Mouse (Mus musculus) lung, embryonic 15.5 days (tissue): ENCODE data around the gene Asxl2. TPM values are rescaled to one million over a fixed set of nuclear protein-coding genes. Genes with fewer than 3 reads are reported as not detected.
"Not testable (repeated sequence)": the region's sequence is repeated elsewhere in the genome, so short reads cannot be mapped to it uniquely, and the experiment has no call there.

ENCODE experiments used
- ATAC-seq: fragments of 200-750 bp; cut with Nextera tagmentation; 2 replicates; pipeline ENCODE4 v1.8.0; 2017; ENCODE audit warnings: moderate number of reproducible peaks, borderline replicate concordance; ENCODE audit not compliant: low FRiP score, low TSS enrichment; ENCODE audit errors: extremely low read depth
- H3K27ac ChIP-seq: fragments of 300-500 bp; sonication (generic); 2 replicates; pipeline ENCODE4 v1.5.1; 2015; ENCODE audit warnings: moderate library complexity, mild to moderate bottlenecking, inconsistent platforms
- H3K27me3 ChIP-seq: fragments of 300-500 bp; sonication (generic); 2 replicates; pipeline ENCODE4 v1.6.1; 2015; ENCODE audit warnings: inconsistent platforms
- H3K36me3 ChIP-seq: fragments of 300-500 bp; sonication (generic); 2 replicates; pipeline ENCODE4 v1.6.1; 2015; ENCODE audit warnings: inconsistent platforms
- H3K4me1 ChIP-seq: fragments of 300-500 bp; sonication (generic); 2 replicates; pipeline ENCODE4 v1.6.1; 2015; ENCODE audit warnings: inconsistent platforms
- H3K4me2 ChIP-seq: fragments of 300-500 bp; sonication (generic); 2 replicates; pipeline ENCODE4 v1.6.1; 2015; ENCODE audit warnings: inconsistent platforms, mild to moderate bottlenecking, moderate library complexity
- H3K4me3 ChIP-seq: fragments of 300-500 bp; sonication (generic); 2 replicates; pipeline ENCODE4 v1.5.1; 2015; ENCODE audit warnings: mild to moderate bottlenecking, inconsistent platforms
- H3K9ac ChIP-seq: fragments of 300-500 bp; sonication (generic); 2 replicates; pipeline ENCODE4 v1.6.1; 2015; ENCODE audit warnings: inconsistent platforms
- H3K9me3 ChIP-seq: fragments of 300-500 bp; sonication (generic); 2 replicates; pipeline ENCODE4 v1.6.1; 2016; ENCODE audit warnings: inconsistent platforms
- WGBS: fragments of 180-500 bp; shearing (Covaris S2); methylation state at CpG from one replicate; pipeline ENCODE4 v1.1.7; 2015; 5-methylcytosine and 5-hydroxymethylcytosine counted together
- polyA plus RNA-seq: library from polyadenylated mRNA; unstranded; fragments of >200 nt; fragmentation: Nextera tagmentation; extraction: Ambion mirVana; gene quantifications from 2 replicates; pipeline ENCODE4 v1.2.1, GENCODE M21; 2015

The Asxl2 gene
- polyA plus RNA-seq, 1 experiment from 2014 or later: 16.9 TPM

GRCm38 (mm10) chr12:3518665-3519297 lies 92.1 kb downstream of the Asxl2 start:
- H3K27ac ChIP-seq: no peak overlapping the region
- H3K4me3 ChIP-seq: no peak overlapping the region
- no peak overlapping the region for H3K4me2 ChIP-seq
- no peaks in the 10 kb centered on the region for H3K36me3 ChIP-seq
- no peaks in the 10 kb centered on the region for H3K9me3 ChIP-seq
- no peak overlapping the region for H3K9ac ChIP-seq
- 73% methylated on average over 4 of the region's 4 CpGs for WGBS
- no peaks in the 10 kb centered on the region for H3K27me3 ChIP-seq
- ATAC-seq: no peak
- no peaks in the 10 kb centered on the region for H3K4me1 ChIP-seq

- ATAC-seq, H3K9me3 ChIP-seq, H3K4me2 ChIP-seq, H3K4me1 ChIP-seq, H3K27ac ChIP-seq, H3K4me3 ChIP-seq, H3K9ac ChIP-seq, H3K36me3 ChIP-seq, H3K27me3 ChIP-seq: not testable (repeated sequence)
- WGBS: 87% methylated on average over 8 of the region's 8 CpGs
Measured at GRCm38 (mm10) chr12:3521806-3522205, 95.1 kb downstream of the Asxl2 start.

- WGBS: 86% methylated on average over 5 of the region's 5 CpGs
- H3K27me3 ChIP-seq: no peaks in the 10 kb centered on the region
- no peak overlapping the region for H3K27ac ChIP-seq
- H3K4me3 ChIP-seq: no peak overlapping the region
- no peak for ATAC-seq
- H3K9me3 ChIP-seq: no peaks in the 10 kb centered on the region
- no peaks in the 10 kb centered on the region for H3K4me1 ChIP-seq
- no peaks in the 10 kb centered on the region for H3K36me3 ChIP-seq
- H3K4me2 ChIP-seq: no peak overlapping the region
- H3K9ac ChIP-seq: no peak overlapping the region
Measured at GRCm38 (mm10) chr12:3525536-3525935, 98.9 kb downstream of the Asxl2 start.

GRCm38 (mm10) chr12:3535446-3535845 lies 108.8 kb downstream of the Asxl2 start:
- not testable (repeated sequence) for H3K9ac ChIP-seq, H3K4me3 ChIP-seq, H3K36me3 ChIP-seq, H3K27me3 ChIP-seq, H3K4me2 ChIP-seq, H3K9me3 ChIP-seq, H3K27ac ChIP-seq, H3K4me1 ChIP-seq, ATAC-seq
- 92% methylated on average over 1 of the region's 1 CpGs for WGBS

GRCm38 (mm10) chr12:3537616-3538015 lies 111.0 kb downstream of the Asxl2 start:
- Histone ChIP-seq H3K4me2 (no peak overlapping the region), H3K4me3 (no peak overlapping the region), H3K27ac (no peak overlapping the region), H3K4me1 (no peaks in the 10 kb centered on the region), H3K9ac (no peak overlapping the region), H3K36me3 (no peaks in the 10 kb centered on the region), H3K27me3 (no peaks in the 10 kb centered on the region), H3K9me3 (no peaks in the 10 kb centered on the region)
- 50% methylated on average over 3 of the region's 3 CpGs for WGBS
- no peak for ATAC-seq

- H3K27me3 ChIP-seq: no peaks in the 10 kb centered on the region
- H3K27ac ChIP-seq: no peak overlapping the region
- no peaks in the 10 kb centered on the region for H3K4me1 ChIP-seq
- no peak overlapping the region for H3K4me3 ChIP-seq
- H3K9ac ChIP-seq: no peak overlapping the region
- no peaks in the 10 kb centered on the region for H3K9me3 ChIP-seq
- no peak for ATAC-seq
- H3K36me3 ChIP-seq: no peaks in the 10 kb centered on the region
- H3K4me2 ChIP-seq: no peak overlapping the region
- 78% methylated on average over 1 of the region's 1 CpGs for WGBS
Measured at GRCm38 (mm10) chr12:3538036-3538435, 111.4 kb downstream of the Asxl2 start.

GRCm38 (mm10) chr12:3539605-3540004 lies 112.9 kb downstream of the Asxl2 start:
- no peaks in the 10 kb centered on the region for H3K4me1 ChIP-seq
- WGBS: 57% methylated on average over 2 of the region's 2 CpGs

GRCm38 (mm10) chr12:3540871-3541270 lies 114.2 kb downstream of the Asxl2 start:
- H3K27ac ChIP-seq: no peak overlapping the region
- H3K4me1 ChIP-seq: no peaks in the 10 kb centered on the region
- H3K36me3 ChIP-seq: no peaks in the 10 kb centered on the region
- 83% methylated on average over 7 of the region's 7 CpGs for WGBS
- no peaks in the 10 kb centered on the region for H3K9me3 ChIP-seq
- no peaks in the 10 kb centered on the region for H3K27me3 ChIP-seq
- H3K9ac ChIP-seq: no peak overlapping the region
- no peak overlapping the region for H3K4me2 ChIP-seq
- no peak for ATAC-seq
- no peak overlapping the region for H3K4me3 ChIP-seq

More at GRCm38 (mm10) chr12:3539605-3540004, 112.9 kb downstream of the Asxl2 start:
- ATAC-seq: no peak
- Histone ChIP-seq H3K9me3 (no peaks in the 10 kb centered on the region), H3K4me2 (no peak overlapping the region), H3K4me3 (no peak overlapping the region), H3K36me3 (no peaks in the 10 kb centered on the region), H3K9ac (no peak overlapping the region), H3K27ac (no peak overlapping the region), H3K27me3 (no peaks in the 10 kb centered on the region)

GRCm38 (mm10) chr12:3545451-3545850 lies 118.8 kb downstream of the Asxl2 start:
- no peak for ATAC-seq
- Histone ChIP-seq H3K9me3 (no peaks in the 10 kb centered on the region), H3K27me3 (no peaks in the 10 kb centered on the region), H3K9ac (no peak overlapping the region), H3K4me3 (no peak overlapping the region), H3K27ac (no peak overlapping the region), H3K4me1 (0 out of 2 replicates have a peak, but pooled peaks cover 2% of the 10 kb centered on the region), H3K36me3 (no peaks in the 10 kb centered on the region), H3K4me2 (no peak overlapping the region)
- 76% methylated on average over 3 of the region's 3 CpGs for WGBS

GRCm38 (mm10) chr12:3546121-3546658 lies 119.5 kb downstream of the Asxl2 start:
- ATAC-seq: no peak
- Histone ChIP-seq H3K36me3 (no peaks in the 10 kb centered on the region), H3K4me2 (no peak overlapping the region), H3K9me3 (no peaks in the 10 kb centered on the region), H3K4me1 (0 out of 2 replicates have a peak, but pooled peaks cover 4% of the 10 kb centered on the region), H3K27ac (no peak overlapping the region), H3K4me3 (no peak overlapping the region), H3K27me3 (no peaks in the 10 kb centered on the region), H3K9ac (no peak overlapping the region)
- WGBS: 29% methylated on average over 4 of the region's 4 CpGs

GRCm38 (mm10) chr12:3546781-3547180 lies 120.1 kb downstream of the Asxl2 start:
- Histone ChIP-seq H3K4me1 (0 out of 2 replicates have a peak, but pooled peaks cover 4% of the 10 kb centered on the region), H3K27me3 (no peaks in the 10 kb centered on the region), H3K4me2 (no peak overlapping the region), H3K9me3 (no peaks in the 10 kb centered on the region), H3K27ac (no peak overlapping the region), H3K4me3 (no peak overlapping the region), H3K9ac (no peak overlapping the region), H3K36me3 (no peaks in the 10 kb centered on the region)
- WGBS: 44% methylated on average over 6 of the region's 6 CpGs
- ATAC-seq: no peak

GRCm38 (mm10) chr12:3547506-3547905 lies 120.8 kb downstream of the Asxl2 start:
- Histone ChIP-seq H3K36me3 (no peaks in the 10 kb centered on the region), H3K27ac (no peak overlapping the region), H3K4me2 (no peak overlapping the region), H3K4me1 (0 out of 2 replicates have a peak, but pooled peaks cover 4% of the 10 kb centered on the region), H3K9me3 (no peaks in the 10 kb centered on the region), H3K4me3 (no peak overlapping the region), H3K9ac (no peak overlapping the region), H3K27me3 (no peaks in the 10 kb centered on the region)
- WGBS: 55% methylated on average over 4 of the region's 4 CpGs
- ATAC-seq: no peak
